Mouse (Mus musculus) lung, postnatal 0 days (tissue): ENCODE data around the gene Rab11a. TPM values are rescaled to one million over a fixed set of nuclear protein-coding genes. Genes with fewer than 3 reads are reported as not detected.

Experiments used
- ATAC-seq: fragments of 200-750 bp; cut with Nextera tagmentation; 2 replicates; pipeline ENCODE4 v1.8.0; 2017; ENCODE audit warnings: moderate library complexity
- DNase-seq: peaks from one replicate; pipeline ENCODE4 v3.0.0-alpha.2; 2016; ENCODE audit warnings: low spot score
- H3K27ac ChIP-seq: fragments of 300-500 bp; sonication (generic); 2 replicates; pipeline ENCODE4 v1.5.1; 2014; ENCODE audit warnings: antibody characterized with exemption, mild to moderate bottlenecking, low read length, mixed read lengths
- H3K27me3 ChIP-seq: fragments of 300-500 bp; sonication (generic); replicated peaks from 2 replicates; pipeline ENCODE4 v1.6.1; 2014; ENCODE audit warnings: low read length, mixed read lengths; ENCODE audit not compliant: insufficient read depth
- H3K36me3 ChIP-seq: fragments of 300-500 bp; sonication (generic); 2 replicates; pipeline ENCODE4 v1.6.1; 2014; ENCODE audit warnings: low read length, mixed read lengths; ENCODE audit not compliant: insufficient read depth
- H3K4me1 ChIP-seq: fragments of 300-500 bp; sonication (generic); 2 replicates; pipeline ENCODE4 v1.6.1; 2014; ENCODE audit warnings: antibody characterized with exemption, low read depth, low read length, mixed read lengths; ENCODE audit not compliant: insufficient read depth
- H3K4me2 ChIP-seq: fragments of 300-500 bp; sonication (generic); replicated peaks from 2 replicates; pipeline ENCODE4 v1.6.1; 2014; ENCODE audit warnings: low read depth, mild to moderate bottlenecking, low read length, moderate library complexity, mixed read lengths
- H3K4me3 ChIP-seq: fragments of 300-500 bp; sonication (generic); 2 replicates; pipeline ENCODE4 v1.5.1; 2014; ENCODE audit warnings: low read depth, low read length
- H3K9ac ChIP-seq: fragments of 300-500 bp; sonication (generic); replicated peaks from 2 replicates; pipeline ENCODE4 v1.6.1; 2014; ENCODE audit warnings: low read depth, mild to moderate bottlenecking
- H3K9me3 ChIP-seq: fragments of 300-500 bp; sonication (generic); 2 replicates; pipeline ENCODE4 v1.6.1; 2016; ENCODE audit warnings: low read length, mixed read lengths
- CTCF ChIP-seq: IDR thresholded peaks from 2 replicates; pipeline ENCODE4 v1.5.1; 2016; ENCODE audit warnings: antibody characterized with exemption, mild to moderate bottlenecking
- EP300 ChIP-seq: IDR thresholded peaks from 2 replicates; pipeline ENCODE4 v1.6.1; 2016; ENCODE audit warnings: antibody characterized with exemption, mild to moderate bottlenecking, control low read depth
- WGBS: fragments of 180-500 bp; shearing (Covaris S2); extraction: QIAGEN DNeasy Blood & Tissue Kit; methylation state at CpG from one replicate; pipeline ENCODE4 v1.1.7; 2014; 5-methylcytosine and 5-hydroxymethylcytosine counted together
- polyA plus RNA-seq: library from polyadenylated mRNA; unstranded; fragments of >200 nt; fragmentation: Nextera tagmentation; extraction: Ambion mirVana; gene quantifications from 2 replicates; pipeline ENCODE4 v1.2.1, GENCODE M21; 2015

Rab11a gene
- polyA plus RNA-seq, 1 experiment from 2014 or later: 674 TPM

DNA sequence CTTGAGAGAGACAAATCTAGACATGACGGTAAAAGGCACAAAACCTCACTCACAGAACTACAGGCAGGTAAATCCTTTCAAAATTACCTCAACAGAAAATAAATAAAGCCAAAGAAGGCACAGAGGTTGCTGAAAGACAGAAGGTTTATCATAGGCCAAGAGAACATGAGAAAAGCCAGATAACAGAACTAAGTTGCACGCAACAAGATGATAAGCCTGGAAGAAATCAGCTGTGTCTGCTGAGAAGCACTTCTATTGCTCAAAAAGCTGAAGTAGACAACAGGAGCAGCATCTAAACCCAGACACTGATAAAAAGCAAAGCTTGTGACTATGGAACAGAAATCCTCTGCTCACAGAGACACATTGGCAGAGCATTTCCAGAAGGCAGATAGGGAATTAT is 27.3 kb upstream of the Rab11a start:
- TF ChIP-seq EP300 (no peak), CTCF (no peak)
- Histone ChIP-seq H3K9ac (no peak overlapping the region), H3K4me1 (no peaks in the 10 kb centered on the region), H3K36me3 (no peaks in the 10 kb centered on the region), H3K9me3 (no peaks in the 10 kb centered on the region), H3K4me3 (no peak overlapping the region), H3K27ac (no peak overlapping the region), H3K4me2 (no peak overlapping the region), H3K27me3 (no peaks in the 10 kb centered on the region)
- WGBS: 73% methylated on average over 2 of the region's 2 CpGs
- no peak for ATAC-seq
- DNase-seq: no peak

- Histone ChIP-seq H3K9ac (no peak overlapping the region), H3K4me1 (no peaks in the 10 kb centered on the region), H3K4me3 (no peak overlapping the region), H3K4me2 (no peak overlapping the region), H3K9me3 (no peaks in the 10 kb centered on the region), H3K27me3 (no peaks in the 10 kb centered on the region), H3K36me3 (no peaks in the 10 kb centered on the region), H3K27ac (no peak overlapping the region)
- no peak for TF ChIP-seq EP300
- TF ChIP-seq CTCF: no peak
- 86% methylated on average over 14 of the region's 14 CpGs for WGBS
- no peak for DNase-seq
- no peak for ATAC-seq
Measured at GRCm38 (mm10) chr9:64758052-64758451, 20.5 kb upstream of the Rab11a start.

- Histone ChIP-seq H3K9ac (no peak overlapping the region), H3K27ac (no peak overlapping the region), H3K4me3 (no peak overlapping the region), H3K4me1 (no peaks in the 10 kb centered on the region), H3K4me2 (no peak overlapping the region), H3K27me3 (no peaks in the 10 kb centered on the region), H3K36me3 (no peaks in the 10 kb centered on the region), H3K9me3 (no peaks in the 10 kb centered on the region)
- TF ChIP-seq CTCF: no peak
- no peak for TF ChIP-seq EP300
- ATAC-seq (no peak), DNase-seq (no peak)
- WGBS: 82% methylated on average over 5 of the region's 5 CpGs
Measured at GRCm38 (mm10) chr9:64752575-64752974, 15.0 kb upstream of the Rab11a start.

DNA sequence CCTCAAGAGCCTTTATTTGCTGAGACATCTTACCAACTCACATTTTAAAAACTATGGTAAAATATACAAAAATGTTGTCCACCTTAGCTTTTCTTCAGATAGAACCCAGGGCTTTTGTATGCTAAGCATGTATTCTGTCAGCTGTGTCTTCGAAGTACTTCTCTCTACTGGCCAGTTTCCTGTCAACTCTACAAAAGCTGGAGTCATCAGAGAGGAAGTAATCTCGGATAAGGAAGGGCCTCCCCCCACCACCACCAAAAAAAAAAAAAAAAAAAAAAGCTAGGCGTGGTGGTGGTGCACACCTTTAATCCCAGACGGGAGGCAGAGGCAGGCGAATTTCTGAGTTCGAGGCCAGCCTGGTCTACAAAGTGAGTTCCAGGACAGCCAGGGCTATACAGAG is 11.8 kb upstream of the Rab11a start:
- 64% methylated on average over 5 of the region's 6 CpGs for WGBS
- ATAC-seq (no peak), DNase-seq (no peak)
- Histone ChIP-seq H3K36me3 (no peaks in the 10 kb centered on the region), H3K9me3 (no peaks in the 10 kb centered on the region), H3K4me1 (no peaks in the 10 kb centered on the region), H3K27me3 (no peaks in the 10 kb centered on the region), H3K9ac (no peak overlapping the region), H3K4me2 (no peak overlapping the region), H3K4me3 (no peak overlapping the region), H3K27ac (no peak overlapping the region)
- TF ChIP-seq CTCF (no peak), EP300 (no peak)

DNA sequence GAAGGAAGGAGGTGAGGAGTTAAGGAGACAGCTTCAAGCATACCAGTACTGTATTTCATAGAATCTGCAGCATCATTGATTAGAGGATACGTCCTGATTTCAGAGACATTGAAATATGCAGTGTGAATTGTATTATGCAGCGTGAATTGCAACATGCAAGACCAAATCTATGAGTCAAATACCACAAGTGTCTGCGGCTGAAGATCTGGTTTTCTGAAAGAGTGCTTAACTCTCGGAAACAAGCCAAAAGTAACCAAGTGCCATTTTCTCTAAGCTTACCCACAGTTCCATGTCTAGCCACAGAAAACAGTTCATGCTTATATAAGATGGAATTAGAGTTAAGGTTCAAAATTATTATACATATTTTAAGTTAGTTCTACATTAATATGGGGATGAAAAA is 10.2 kb upstream of the Rab11a start:
- H3K4me3 ChIP-seq: no peak overlapping the region
- no peak overlapping the region for H3K4me2 ChIP-seq
- ATAC-seq: no peak
- H3K9ac ChIP-seq: no peak overlapping the region
- H3K27me3 ChIP-seq: no peaks in the 10 kb centered on the region
- no peaks in the 10 kb centered on the region for H3K9me3 ChIP-seq
- no peak overlapping the region for H3K27ac ChIP-seq
- no peaks in the 10 kb centered on the region for H3K4me1 ChIP-seq
- peak; percentile 18 for DNase-seq
- 65% methylated on average over 4 of the region's 4 CpGs for WGBS
- H3K36me3 ChIP-seq: no peaks in the 10 kb centered on the region
- TF ChIP-seq EP300 (no peak), CTCF (no peak)

GRCm38 (mm10) chr9:64742453-64742852 is 4.9 kb upstream of the Rab11a start:
- no peak for ATAC-seq
- no peak for TF ChIP-seq CTCF
- TF ChIP-seq EP300: no peak
- no peak overlapping the region for H3K4me2 ChIP-seq
- no peaks in the 10 kb centered on the region for H3K9me3 ChIP-seq
- H3K9ac ChIP-seq: no peak overlapping the region
- WGBS: 32% methylated on average over 1 of the region's 1 CpGs
- H3K27ac ChIP-seq: no peak overlapping the region
- H3K36me3 ChIP-seq: no peaks in the 10 kb centered on the region
- H3K4me3 ChIP-seq: no peak overlapping the region
- H3K27me3 ChIP-seq: no peaks in the 10 kb centered on the region
- no peaks in the 10 kb centered on the region for H3K4me1 ChIP-seq
- no peak for DNase-seq

DNA sequence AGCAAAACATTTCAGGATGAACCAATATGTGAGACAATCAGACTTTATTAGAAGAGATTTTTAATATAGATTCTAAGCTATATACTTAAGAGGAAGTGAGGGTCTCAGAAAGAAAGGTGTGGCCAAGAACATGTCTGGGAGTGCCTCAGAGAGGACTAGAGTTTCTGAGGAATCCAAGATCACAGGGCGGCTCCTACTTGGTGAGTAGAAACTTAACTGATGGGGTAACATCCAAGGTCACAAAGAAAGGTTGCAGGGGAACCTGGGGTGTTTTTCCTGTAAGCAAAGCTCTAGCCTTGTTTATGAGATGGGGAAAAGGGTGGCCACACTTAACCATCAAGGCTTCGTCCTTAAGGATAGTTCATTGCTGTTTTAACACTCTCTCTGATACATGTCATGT is 1.4 kb upstream of the Rab11a start:
- H3K4me3 ChIP-seq: no peak overlapping the region
- H3K27ac ChIP-seq: no peak overlapping the region
- no peaks in the 10 kb centered on the region for H3K36me3 ChIP-seq
- H3K27me3 ChIP-seq: no peaks in the 10 kb centered on the region
- DNase-seq (no peak), ATAC-seq (no peak)
- H3K4me2 ChIP-seq: no peak overlapping the region
- H3K9ac ChIP-seq: no peak overlapping the region
- H3K9me3 ChIP-seq: no peaks in the 10 kb centered on the region
- 81% methylated on average over 2 of the region's 2 CpGs for WGBS
- H3K4me1 ChIP-seq: no peaks in the 10 kb centered on the region
- TF ChIP-seq EP300 (no peak), CTCF (no peak)
